Mouse (Mus musculus): ENCODE results near the gene Tada3. TPM values are rescaled to one million over a fixed set of nuclear protein-coding genes. Genes with fewer than 3 reads are reported as not detected.

Gene Tada3
- polyA plus RNA-seq, 1 experiment from 2014 or later: 42.2 TPM

GRCm38 (mm10) chr6:113395501-113395900 lies 17.8 kb upstream of the Tada3 start:
- peaks cover 4 to 12% of the 10 kb centered on the region in 2 experiments for H3K4me1 ChIP-seq (ENCODE audit: control insufficient read depth in 2 of 2, insufficient read depth in 2 of 2, low read length in 2 of 2)
- H3K9me3 ChIP-seq (ENCODE audit: control insufficient read depth, low read length): no peaks in the 10 kb centered on the region
- peaks cover 13% of the 10 kb centered on the region for H3K36me3 ChIP-seq (ENCODE audit: control insufficient read depth, insufficient read depth, low read length)
- no peak overlapping the region for H3K4me2 ChIP-seq (ENCODE audit: low read length)
- no peak overlapping the region for H3K4me3 ChIP-seq (ENCODE audit: control insufficient read depth in 1 of 2, insufficient read depth in 1 of 2, low read depth in 1 of 2, low read length in 2 of 2)
- ATAC-seq (ENCODE audit: insufficient number of reproducible peaks, insufficient read depth, low FRiP score, low read depth): no peak
- H3K27ac ChIP-seq (replicated peaks in 1 of 2; ENCODE audit: control insufficient read depth in 1 of 2, insufficient read depth in 1 of 2, low read depth in 2 of 2, low read length in 2 of 2): no peak overlapping the region
- no peak overlapping the region for H3K9ac ChIP-seq (ENCODE audit: low read length)
- no peaks in the 10 kb centered on the region for H3K27me3 ChIP-seq (ENCODE audit: control insufficient read depth, insufficient read depth, low read length)
- WGBS: 91% methylated on average over 6 of the region's 6 CpGs

GRCm38 (mm10) chr6:113394811-113395210 lies 17.1 kb upstream of the Tada3 start:
- 90% methylated on average over 11 of the region's 11 CpGs for WGBS

DNA sequence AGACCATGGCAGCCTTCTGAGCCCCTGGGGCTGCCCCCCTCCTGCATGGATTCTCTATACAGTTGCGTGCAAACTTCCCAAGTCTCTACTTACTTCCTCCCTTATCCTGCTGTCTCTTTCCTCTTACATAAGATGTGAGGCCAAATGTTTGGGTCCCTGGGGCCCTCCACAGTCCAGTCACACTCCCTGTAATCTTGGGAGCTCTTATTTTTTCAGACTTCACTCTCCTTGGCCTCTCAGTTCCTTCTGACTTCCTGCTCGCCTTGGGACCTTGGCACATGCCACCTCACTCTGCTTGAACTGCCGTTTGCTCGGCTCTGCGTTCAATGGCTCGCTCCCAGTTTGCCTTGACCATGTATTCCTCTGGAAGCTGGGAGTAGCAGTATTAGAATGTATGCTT lies 16.3 kb upstream of the Tada3 start:
- 80% methylated on average over 6 of the region's 6 CpGs for WGBS

More at GRCm38 (mm10) chr6:113394811-113395210, 17.1 kb upstream of the Tada3 start:
- peaks cover 20% of the 10 kb centered on the region for H3K36me3 ChIP-seq (ENCODE audit: control insufficient read depth, insufficient read depth, low read length)
- H3K4me2 ChIP-seq (ENCODE audit: low read length): no peak overlapping the region
- no peak for ATAC-seq (ENCODE audit: insufficient number of reproducible peaks, insufficient read depth, low FRiP score, low read depth)
- no peak overlapping the region for H3K4me3 ChIP-seq (ENCODE audit: control insufficient read depth in 1 of 2, insufficient read depth in 1 of 2, low read depth in 1 of 2, low read length in 2 of 2)
- no peak overlapping the region for H3K9ac ChIP-seq (ENCODE audit: low read length)
- H3K27me3 ChIP-seq (ENCODE audit: control insufficient read depth, insufficient read depth, low read length): no peaks in the 10 kb centered on the region
- peaks cover 4 to 12% of the 10 kb centered on the region in 2 experiments for H3K4me1 ChIP-seq (ENCODE audit: control insufficient read depth in 2 of 2, insufficient read depth in 2 of 2, low read length in 2 of 2)
- H3K9me3 ChIP-seq (ENCODE audit: control insufficient read depth, low read length): no peaks in the 10 kb centered on the region
- no peak overlapping the region for H3K27ac ChIP-seq (replicated peaks in 1 of 2; ENCODE audit: control insufficient read depth in 1 of 2, insufficient read depth in 1 of 2, low read depth in 2 of 2, low read length in 2 of 2)

GRCm38 (mm10) chr6:113392387-113393071 lies 14.8 kb upstream of the Tada3 start:
- peak; percentile 60; the same call in 1 of the 2 replicates for ATAC-seq (ENCODE audit: insufficient number of reproducible peaks, insufficient read depth, low FRiP score, low read depth)
- 1% methylated on average over 47 of the region's 51 CpGs for WGBS

More for the DNA sequence above, 16.3 kb upstream of the Tada3 start:
- H3K36me3 ChIP-seq (ENCODE audit: control insufficient read depth, insufficient read depth, low read length): peaks cover 29% of the 10 kb centered on the region
- no peaks in the 10 kb centered on the region for H3K9me3 ChIP-seq (ENCODE audit: control insufficient read depth, low read length)
- peaks cover 4 to 12% of the 10 kb centered on the region in 2 experiments for H3K4me1 ChIP-seq (ENCODE audit: control insufficient read depth in 2 of 2, insufficient read depth in 2 of 2, low read length in 2 of 2)
- no peak overlapping the region for H3K27ac ChIP-seq (replicated peaks in 1 of 2; ENCODE audit: control insufficient read depth in 1 of 2, insufficient read depth in 1 of 2, low read depth in 2 of 2, low read length in 2 of 2)
- no peak overlapping the region for H3K4me3 ChIP-seq (ENCODE audit: control insufficient read depth in 1 of 2, insufficient read depth in 1 of 2, low read depth in 1 of 2, low read length in 2 of 2)
- ATAC-seq (ENCODE audit: insufficient number of reproducible peaks, insufficient read depth, low FRiP score, low read depth): no peak
- H3K9ac ChIP-seq (ENCODE audit: low read length): no peak overlapping the region
- no peak overlapping the region for H3K4me2 ChIP-seq (ENCODE audit: low read length)
- H3K27me3 ChIP-seq (ENCODE audit: control insufficient read depth, insufficient read depth, low read length): no peaks in the 10 kb centered on the region

DNA sequence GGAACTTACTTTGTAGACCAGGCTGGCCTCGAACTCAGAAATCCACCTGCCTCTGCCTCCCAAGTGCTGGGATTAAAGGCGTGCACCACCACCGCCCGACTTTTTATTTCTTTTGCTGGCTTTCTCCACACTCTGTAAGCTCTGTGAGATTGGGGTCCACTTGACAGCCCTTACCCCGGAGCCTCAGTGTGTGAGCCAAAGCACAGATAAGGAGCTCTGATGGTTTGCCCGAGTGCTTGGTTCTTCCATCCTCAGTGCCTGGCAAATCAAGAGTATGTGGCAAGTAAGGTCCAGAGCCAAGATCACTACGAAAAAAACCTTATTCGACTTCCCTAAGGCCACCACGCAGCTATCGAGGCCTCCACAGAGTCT lies 14.3 kb upstream of the Tada3 start:
- Histone ChIP-seq H3K4me3 (ENCODE audit: control insufficient read depth in 1 of 2, insufficient read depth in 1 of 2, low read depth in 1 of 2, low read length in 2 of 2) (peak overlapping the region; percentile 39 to 49), H3K27ac (replicated peaks in 1 of 2; ENCODE audit: control insufficient read depth in 1 of 2, insufficient read depth in 1 of 2, low read depth in 2 of 2, low read length in 2 of 2) (no peak overlapping the region), H3K4me2 (ENCODE audit: low read length) (peak overlapping the region; percentile 81), H3K9me3 (ENCODE audit: control insufficient read depth, low read length) (no peaks in the 10 kb centered on the region), H3K27me3 (ENCODE audit: control insufficient read depth, insufficient read depth, low read length) (no peaks in the 10 kb centered on the region), H3K9ac (ENCODE audit: low read length) (peak overlapping the region; percentile 72), H3K36me3 (ENCODE audit: control insufficient read depth, insufficient read depth, low read length) (peaks cover 44% of the 10 kb centered on the region), H3K4me1 (ENCODE audit: control insufficient read depth in 2 of 2, insufficient read depth in 2 of 2, low read length in 2 of 2) (peaks cover 4 to 12% of the 10 kb centered on the region in 2 experiments)
- 0 out of 2 replicates have a peak, but pooled peaks have one; percentile 8 for ATAC-seq (ENCODE audit: insufficient number of reproducible peaks, insufficient read depth, low FRiP score, low read depth)
- 18% methylated on average over 10 of the region's 10 CpGs for WGBS

More at GRCm38 (mm10) chr6:113392387-113393071, 14.8 kb upstream of the Tada3 start:
- H3K9ac ChIP-seq (ENCODE audit: low read length): peak overlapping the region; percentile 72
- H3K9me3 ChIP-seq (ENCODE audit: control insufficient read depth, low read length): no peaks in the 10 kb centered on the region
- peaks cover 38% of the 10 kb centered on the region for H3K36me3 ChIP-seq (ENCODE audit: control insufficient read depth, insufficient read depth, low read length)
- H3K27ac ChIP-seq (replicated peaks in 1 of 2; ENCODE audit: control insufficient read depth in 1 of 2, insufficient read depth in 1 of 2, low read depth in 2 of 2, low read length in 2 of 2): no peak overlapping the region
- peak overlapping the region; percentile 39 to 49 for H3K4me3 ChIP-seq (ENCODE audit: control insufficient read depth in 1 of 2, insufficient read depth in 1 of 2, low read depth in 1 of 2, low read length in 2 of 2)
- H3K27me3 ChIP-seq (ENCODE audit: control insufficient read depth, insufficient read depth, low read length): no peaks in the 10 kb centered on the region
- H3K4me1 ChIP-seq (ENCODE audit: control insufficient read depth in 2 of 2, insufficient read depth in 2 of 2, low read length in 2 of 2): peaks cover 4 to 12% of the 10 kb centered on the region in 2 experiments
- H3K4me2 ChIP-seq (ENCODE audit: low read length): peak overlapping the region; percentile 81

DNA sequence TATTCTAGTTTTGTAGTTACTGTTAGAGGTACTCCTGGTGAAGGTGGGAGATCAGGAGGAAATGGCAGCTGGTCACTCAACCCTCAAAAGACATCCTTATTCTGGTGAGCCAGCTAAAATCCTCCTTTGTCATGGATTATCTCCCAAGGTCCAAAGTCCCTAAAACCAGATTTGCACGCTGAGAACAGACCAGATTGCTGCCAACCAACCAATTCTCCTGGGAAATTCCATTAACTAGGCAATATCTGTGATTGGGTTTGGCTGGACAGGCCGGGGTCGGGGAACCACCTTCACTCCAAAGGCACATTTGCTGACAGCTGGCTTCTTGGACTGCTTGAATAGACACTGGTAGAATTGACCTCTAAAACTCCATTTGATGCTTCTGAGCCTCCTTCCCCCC lies 13.0 kb upstream of the Tada3 start:
- 81% methylated on average over 3 of the region's 3 CpGs for WGBS
- H3K36me3 ChIP-seq (ENCODE audit: control insufficient read depth, insufficient read depth, low read length): peaks cover 57% of the 10 kb centered on the region

GRCm38 (mm10) chr6:113388960-113389359 lies 11.3 kb upstream of the Tada3 start, which contains the start of gene Ttll3:
Gene Ttll3 (plus strand): TSS chr6:113389260.
- WGBS: 77% methylated on average over 8 of the region's 8 CpGs
- H3K27ac ChIP-seq (replicated peaks in 1 of 2; ENCODE audit: control insufficient read depth in 1 of 2, insufficient read depth in 1 of 2, low read depth in 2 of 2, low read length in 2 of 2): no peak within 1 kb of the TSS
- no peak within 1 kb of the TSS for H3K4me2 ChIP-seq (ENCODE audit: low read length)
- H3K27me3 ChIP-seq (ENCODE audit: control insufficient read depth, insufficient read depth, low read length): no peaks in the 10 kb centered on the region
- no peak for ATAC-seq (ENCODE audit: insufficient number of reproducible peaks, insufficient read depth, low FRiP score, low read depth)
- H3K36me3 ChIP-seq (ENCODE audit: control insufficient read depth, insufficient read depth, low read length): peaks cover 71% of the 10 kb centered on the region
- peaks cover 4 to 12% of the 10 kb centered on the region in 2 experiments for H3K4me1 ChIP-seq (ENCODE audit: control insufficient read depth in 2 of 2, insufficient read depth in 2 of 2, low read length in 2 of 2)
- no peak within 1 kb of the TSS for H3K9ac ChIP-seq (ENCODE audit: low read length)
- no peak within 1 kb of the TSS for H3K4me3 ChIP-seq (ENCODE audit: control insufficient read depth in 1 of 2, insufficient read depth in 1 of 2, low read depth in 1 of 2, low read length in 2 of 2)
- no peaks in the 10 kb centered on the region for H3K9me3 ChIP-seq (ENCODE audit: control insufficient read depth, low read length)

More for the DNA sequence above, 13.0 kb upstream of the Tada3 start:
- Histone ChIP-seq H3K27me3 (ENCODE audit: control insufficient read depth, insufficient read depth, low read length) (no peaks in the 10 kb centered on the region), H3K27ac (replicated peaks in 1 of 2; ENCODE audit: control insufficient read depth in 1 of 2, insufficient read depth in 1 of 2, low read depth in 2 of 2, low read length in 2 of 2) (no peak overlapping the region), H3K4me2 (ENCODE audit: low read length) (no peak overlapping the region), H3K9ac (ENCODE audit: low read length) (no peak overlapping the region), H3K4me1 (ENCODE audit: control insufficient read depth in 2 of 2, insufficient read depth in 2 of 2, low read length in 2 of 2) (peaks cover 4 to 12% of the 10 kb centered on the region in 2 experiments), H3K4me3 (ENCODE audit: control insufficient read depth in 1 of 2, insufficient read depth in 1 of 2, low read depth in 1 of 2, low read length in 2 of 2) (no peak overlapping the region), H3K9me3 (ENCODE audit: control insufficient read depth, low read length) (no peaks in the 10 kb centered on the region)
- ATAC-seq (ENCODE audit: insufficient number of reproducible peaks, insufficient read depth, low FRiP score, low read depth): no peak

Data from heart, embryonic 14.5 days (tissue).